Mouse (Mus musculus): ENCODE measurements around the gene Kcnv2. TPM values are rescaled to one million over a fixed set of nuclear protein-coding genes. Genes with fewer than 3 reads are reported as not detected.

The Kcnv2 gene
- 0.08 and 0.10 TPM in 2 replicates for total RNA-seq (2014; rRNA removed)
- polyA plus RNA-seq (2015; fragmentation: Nextera tagmentation; extraction: Ambion mirVana) = not detected in 2 replicates

DNA sequence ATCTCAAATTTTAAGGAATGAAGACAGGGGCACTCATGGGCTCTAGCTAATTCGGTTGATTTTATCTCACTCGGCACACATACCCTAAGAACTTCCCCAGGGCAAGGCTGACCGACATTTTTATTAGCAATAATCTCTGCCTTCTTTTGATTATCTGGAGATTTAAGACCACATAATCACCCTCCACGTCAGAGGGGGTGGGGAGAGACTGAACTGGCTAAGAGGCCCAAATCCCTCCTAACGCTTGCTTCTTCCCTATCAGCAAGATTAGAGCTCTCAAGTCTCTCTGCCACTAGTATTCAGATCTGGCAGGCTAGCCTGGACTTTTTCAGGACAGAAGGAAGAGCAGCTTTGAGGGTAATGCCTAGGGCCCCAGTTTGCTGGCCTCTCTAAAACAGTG, at the start of gene Kcnv2:
Gene Kcnv2 (plus strand): TSS at position 308 of the 400 bp plus-strand sequence.
- H3K9ac ChIP-seq = no peak within 1 kb of the TSS
- H3K27ac ChIP-seq (ENCODE audit: low read depth, low read length) = no peak within 1 kb of the TSS
- H3K36me3 ChIP-seq (ENCODE audit: insufficient read depth) = no peaks in the 10 kb centered on the region
- no peak for TF ChIP-seq CTCF (IDR thresholded peaks at IDR 0.05; ENCODE audit: low read depth)
- H3K4me2 ChIP-seq (ENCODE audit: low read depth) = no peak within 1 kb of the TSS
- DNase-seq (no peak), ATAC-seq (no peak)
- H3K27me3 ChIP-seq (ENCODE audit: insufficient read depth, low read length) = no peaks in the 10 kb centered on the region
- H3K9me3 ChIP-seq (ENCODE audit: low read length) = no peaks in the 10 kb centered on the region
- WGBS = 64% methylated on average over 5 of the region's 5 CpGs
- no peak within 1 kb of the TSS for H3K4me3 ChIP-seq (ENCODE audit: low read depth, low read length)
- H3K4me1 ChIP-seq (ENCODE audit: insufficient read depth) = no peaks in the 10 kb centered on the region

- ATAC-seq = no peak
- H3K4me3 ChIP-seq (ENCODE audit: low read depth, low read length) = no peak overlapping the region
- no peaks in the 10 kb centered on the region for H3K4me1 ChIP-seq (ENCODE audit: insufficient read depth)
- TF ChIP-seq CTCF (IDR thresholded peaks at IDR 0.05; ENCODE audit: low read depth) = no peak
- H3K27ac ChIP-seq (ENCODE audit: low read depth, low read length) = no peak overlapping the region
- WGBS = 69% methylated on average over 2 of the region's 2 CpGs
- no peaks in the 10 kb centered on the region for H3K9me3 ChIP-seq (ENCODE audit: low read length)
- no peaks in the 10 kb centered on the region for H3K36me3 ChIP-seq (ENCODE audit: insufficient read depth)
- H3K4me2 ChIP-seq (ENCODE audit: low read depth) = no peak overlapping the region
- no peaks in the 10 kb centered on the region for H3K27me3 ChIP-seq (ENCODE audit: insufficient read depth, low read length)
- DNase-seq = no peak
- H3K9ac ChIP-seq = no peak overlapping the region
Measured at GRCm38 (mm10) chr19:27273385-27273784, 49.0 kb upstream of the Kcnv2 start.

DNA sequence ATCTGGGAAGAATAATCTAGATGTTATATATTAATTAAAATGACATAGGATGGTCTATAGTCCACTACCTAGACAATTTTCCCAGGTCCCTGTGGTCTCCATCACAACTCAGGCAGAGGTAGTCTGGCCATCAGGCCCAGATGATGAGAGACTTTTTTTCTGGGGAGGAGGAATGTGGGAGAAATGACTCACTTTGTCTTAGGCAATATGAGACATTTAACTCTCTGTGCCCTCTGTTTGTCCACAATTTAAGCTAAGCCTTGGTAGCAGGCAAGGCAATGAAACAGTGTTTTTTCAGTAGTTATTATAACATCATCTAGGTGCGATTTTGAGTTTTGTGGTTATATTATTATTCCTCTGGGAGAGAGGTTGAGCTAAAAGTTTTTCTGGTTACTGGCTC, 48.0 kb upstream of the Kcnv2 start:
- no peaks in the 10 kb centered on the region for H3K27me3 ChIP-seq (ENCODE audit: insufficient read depth, low read length)
- DNase-seq (no peak), ATAC-seq (no peak)
- H3K4me1 ChIP-seq (ENCODE audit: insufficient read depth) = no peaks in the 10 kb centered on the region
- no peak for TF ChIP-seq CTCF (IDR thresholded peaks at IDR 0.05; ENCODE audit: low read depth)
- no peaks in the 10 kb centered on the region for H3K36me3 ChIP-seq (ENCODE audit: insufficient read depth)
- no peak overlapping the region for H3K4me3 ChIP-seq (ENCODE audit: low read depth, low read length)
- no peaks in the 10 kb centered on the region for H3K9me3 ChIP-seq (ENCODE audit: low read length)
- H3K27ac ChIP-seq (ENCODE audit: low read depth, low read length) = no peak overlapping the region
- 91% methylated on average over 1 of the region's 1 CpGs for WGBS
- H3K4me2 ChIP-seq (ENCODE audit: low read depth) = no peak overlapping the region
- no peak overlapping the region for H3K9ac ChIP-seq

DNA sequence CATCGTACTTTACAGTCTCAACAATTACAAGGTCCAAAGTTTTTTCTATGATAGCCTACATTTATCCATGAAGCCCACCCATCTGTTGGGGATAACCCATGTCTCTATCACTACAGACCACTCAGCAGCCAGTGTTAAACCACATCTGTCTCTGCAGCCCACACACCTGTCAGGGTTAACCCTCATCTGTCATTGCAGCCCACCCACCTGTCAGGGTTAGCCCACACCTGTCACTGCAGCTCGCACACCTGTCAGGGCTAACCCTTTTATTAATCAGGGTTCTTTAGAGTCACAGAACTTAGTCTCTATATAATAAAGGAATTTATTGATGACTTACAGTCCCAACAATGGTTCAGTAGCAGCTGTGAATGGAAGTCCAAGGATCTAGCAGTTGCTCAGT, 43.2 kb upstream of the Kcnv2 start:
- no peaks in the 10 kb centered on the region for H3K4me1 ChIP-seq (ENCODE audit: insufficient read depth)
- no peaks in the 10 kb centered on the region for H3K27me3 ChIP-seq (ENCODE audit: insufficient read depth, low read length)
- H3K27ac ChIP-seq (ENCODE audit: low read depth, low read length) = no peak overlapping the region
- DNase-seq (no peak), ATAC-seq (no peak)
- H3K36me3 ChIP-seq (ENCODE audit: insufficient read depth) = no peaks in the 10 kb centered on the region
- no peaks in the 10 kb centered on the region for H3K9me3 ChIP-seq (ENCODE audit: low read length)
- H3K9ac ChIP-seq = no peak overlapping the region
- H3K4me2 ChIP-seq (ENCODE audit: low read depth) = no peak overlapping the region
- H3K4me3 ChIP-seq (ENCODE audit: low read depth, low read length) = no peak overlapping the region
- WGBS = 91% methylated on average over 2 of the region's 2 CpGs
- no peak for TF ChIP-seq CTCF (IDR thresholded peaks at IDR 0.05; ENCODE audit: low read depth)

DNA sequence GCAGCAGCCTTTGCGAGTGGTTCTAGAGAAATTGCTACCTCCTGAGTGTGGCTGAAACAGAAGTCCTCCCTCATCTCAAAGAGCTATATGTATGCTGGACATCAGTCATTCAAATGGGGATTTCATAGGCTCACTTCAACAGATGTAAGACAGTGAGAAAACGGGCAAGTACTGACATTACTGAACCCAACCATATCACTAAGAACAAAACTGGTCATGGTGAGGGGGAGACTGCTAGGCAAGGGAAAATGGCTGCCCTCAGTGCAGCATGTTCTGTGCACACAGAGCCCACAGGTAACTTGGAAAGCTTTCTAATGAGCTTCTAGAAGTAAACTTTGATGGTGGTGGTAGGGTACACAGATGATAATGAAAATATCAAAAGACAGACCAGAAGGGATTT, 12.3 kb upstream of the Kcnv2 start:
- Histone ChIP-seq H3K9me3 (ENCODE audit: low read length) (no peaks in the 10 kb centered on the region), H3K27ac (ENCODE audit: low read depth, low read length) (no peak overlapping the region), H3K36me3 (ENCODE audit: insufficient read depth) (no peaks in the 10 kb centered on the region), H3K27me3 (ENCODE audit: insufficient read depth, low read length) (no peaks in the 10 kb centered on the region), H3K4me2 (ENCODE audit: low read depth) (no peak overlapping the region), H3K4me1 (ENCODE audit: insufficient read depth) (no peaks in the 10 kb centered on the region), H3K9ac (no peak overlapping the region), H3K4me3 (ENCODE audit: low read depth, low read length) (no peak overlapping the region)
- ATAC-seq (no peak), DNase-seq (no peak)
- WGBS = 97% methylated on average over 2 of the region's 2 CpGs
- TF ChIP-seq CTCF (IDR thresholded peaks at IDR 0.05; ENCODE audit: low read depth) = no peak

GRCm38 (mm10) chr19:27311311-27311710, 11.1 kb upstream of the Kcnv2 start:
- DNase-seq (no peak), ATAC-seq (no peak)
- H3K4me1 ChIP-seq (ENCODE audit: insufficient read depth) = no peaks in the 10 kb centered on the region
- TF ChIP-seq CTCF (IDR thresholded peaks at IDR 0.05; ENCODE audit: low read depth) = no peak
- H3K9me3 ChIP-seq (ENCODE audit: low read length) = no peaks in the 10 kb centered on the region
- H3K27ac ChIP-seq (ENCODE audit: low read depth, low read length) = no peak overlapping the region
- no peak overlapping the region for H3K4me2 ChIP-seq (ENCODE audit: low read depth)
- H3K36me3 ChIP-seq (ENCODE audit: insufficient read depth) = no peaks in the 10 kb centered on the region
- no peaks in the 10 kb centered on the region for H3K27me3 ChIP-seq (ENCODE audit: insufficient read depth, low read length)
- WGBS = 92% methylated on average over 3 of the region's 3 CpGs
- no peak overlapping the region for H3K9ac ChIP-seq
- H3K4me3 ChIP-seq (ENCODE audit: low read depth, low read length) = no peak overlapping the region

DNA sequence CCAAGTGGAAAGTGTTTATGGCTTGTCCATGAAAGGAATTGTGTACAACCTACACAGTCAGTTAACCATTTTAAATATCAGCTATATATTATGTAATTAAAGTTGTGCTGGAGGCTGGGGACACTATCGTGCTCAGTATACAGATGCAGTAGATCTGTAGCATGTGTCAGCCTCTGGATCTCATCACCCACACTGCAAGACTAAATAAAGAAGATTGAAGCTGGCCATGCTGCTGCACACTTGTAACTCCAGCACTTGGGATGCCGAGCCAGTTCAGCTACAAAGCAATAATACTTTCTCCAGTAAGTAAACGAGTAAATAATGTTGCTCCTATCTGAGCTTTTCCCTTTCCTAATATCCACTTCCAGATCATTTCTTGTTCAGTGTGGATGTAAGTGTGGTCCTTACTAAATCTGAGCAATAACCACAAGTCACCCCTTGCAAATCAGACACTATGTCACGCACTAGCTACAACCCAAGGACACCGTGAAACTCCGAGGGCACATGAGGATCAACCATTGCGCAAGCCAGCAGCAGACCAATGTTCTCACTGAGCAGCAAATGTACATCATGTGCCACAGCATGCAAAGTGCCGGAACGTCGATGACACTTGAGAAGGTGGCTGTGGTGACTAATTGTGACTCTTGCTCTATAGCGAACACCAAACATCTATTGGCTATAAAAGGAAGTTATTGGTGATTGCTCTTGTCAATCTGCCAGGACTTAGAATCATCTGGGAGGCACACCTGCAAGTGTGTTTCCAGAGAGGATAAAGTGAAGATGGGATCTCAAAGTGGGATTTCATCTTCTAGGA, 9.9 kb upstream of the Kcnv2 start:
- no peaks in the 10 kb centered on the region for H3K36me3 ChIP-seq (ENCODE audit: insufficient read depth)
- DNase-seq = no peak
- H3K9ac ChIP-seq = no peak overlapping the region
- WGBS = 95% methylated on average over 11 of the region's 11 CpGs
- no peak overlapping the region for H3K27ac ChIP-seq (ENCODE audit: low read depth, low read length)
- no peak for ATAC-seq
- no peaks in the 10 kb centered on the region for H3K9me3 ChIP-seq (ENCODE audit: low read length)
- peaks cover 3% of the 10 kb centered on the region; the same call in 1 of the 2 replicates for H3K4me1 ChIP-seq (ENCODE audit: insufficient read depth)
- no peak overlapping the region for H3K4me3 ChIP-seq (ENCODE audit: low read depth, low read length)
- no peak overlapping the region for H3K4me2 ChIP-seq (ENCODE audit: low read depth)
- H3K27me3 ChIP-seq (ENCODE audit: insufficient read depth, low read length) = no peaks in the 10 kb centered on the region
- TF ChIP-seq CTCF (IDR thresholded peaks at IDR 0.05; ENCODE audit: low read depth) = no peak
